Mouse (Mus musculus) midbrain, embryonic 15.5 days (tissue): Measurements from ENCODE around the gene Pla2g2c. TPM values are rescaled to one million over a fixed set of nuclear protein-coding genes. Genes with fewer than 3 reads are reported as not detected.

ENCODE experiments used
- ATAC-seq: fragments of 200-750 bp; cut with Nextera tagmentation; replicated peaks from 2 replicates; pipeline ENCODE4 v1.8.0; 2017; ENCODE audit warnings: moderate TSS enrichment
- H3K27ac ChIP-seq: fragments of 300-500 bp; sonication (generic); 2 replicates; pipeline ENCODE4 v1.5.1; 2015; ENCODE audit warnings: mild to moderate bottlenecking, inconsistent platforms
- H3K27me3 ChIP-seq: fragments of 300-500 bp; sonication (generic); replicated peaks from 2 replicates; pipeline ENCODE4 v1.6.1; 2015; ENCODE audit warnings: inconsistent platforms
- H3K36me3 ChIP-seq: fragments of 300-500 bp; sonication (generic); replicated peaks from 2 replicates; pipeline ENCODE4 v1.6.1; 2015; ENCODE audit warnings: inconsistent platforms
- H3K4me1 ChIP-seq: fragments of 300-500 bp; sonication (generic); 2 replicates; pipeline ENCODE4 v1.6.1; 2015; ENCODE audit warnings: inconsistent platforms
- H3K4me2 ChIP-seq: fragments of 300-500 bp; sonication (generic); 2 replicates; pipeline ENCODE4 v1.6.1; 2015; ENCODE audit warnings: inconsistent platforms, mild to moderate bottlenecking, moderate library complexity
- H3K4me3 ChIP-seq: fragments of 300-500 bp; sonication (generic); 2 replicates; pipeline ENCODE4 v1.5.1; 2015; ENCODE audit warnings: mild to moderate bottlenecking, inconsistent platforms
- H3K9ac ChIP-seq: fragments of 300-500 bp; sonication (generic); 2 replicates; pipeline ENCODE4 v1.6.1; 2015; ENCODE audit warnings: mild to moderate bottlenecking, inconsistent platforms
- H3K9me3 ChIP-seq: fragments of 300-500 bp; sonication (generic); 2 replicates; pipeline ENCODE4 v1.6.1; 2016; ENCODE audit warnings: inconsistent platforms
- WGBS: fragments of 180-500 bp; shearing (Covaris S2); methylation state at CpG from one replicate; pipeline ENCODE4 v1.1.7; 2015; ENCODE audit warnings: mixed read lengths; 5-methylcytosine and 5-hydroxymethylcytosine counted together
- polyA plus RNA-seq: library from polyadenylated mRNA; unstranded; fragments of >200 nt; fragmentation: Nextera tagmentation; extraction: Ambion mirVana; gene quantifications from 2 replicates; pipeline ENCODE4 v1.2.1, GENCODE M21; 2015

Pla2g2c gene
- polyA plus RNA-seq, 1 experiment from 2014 or later = 1.1 TPM

DNA sequence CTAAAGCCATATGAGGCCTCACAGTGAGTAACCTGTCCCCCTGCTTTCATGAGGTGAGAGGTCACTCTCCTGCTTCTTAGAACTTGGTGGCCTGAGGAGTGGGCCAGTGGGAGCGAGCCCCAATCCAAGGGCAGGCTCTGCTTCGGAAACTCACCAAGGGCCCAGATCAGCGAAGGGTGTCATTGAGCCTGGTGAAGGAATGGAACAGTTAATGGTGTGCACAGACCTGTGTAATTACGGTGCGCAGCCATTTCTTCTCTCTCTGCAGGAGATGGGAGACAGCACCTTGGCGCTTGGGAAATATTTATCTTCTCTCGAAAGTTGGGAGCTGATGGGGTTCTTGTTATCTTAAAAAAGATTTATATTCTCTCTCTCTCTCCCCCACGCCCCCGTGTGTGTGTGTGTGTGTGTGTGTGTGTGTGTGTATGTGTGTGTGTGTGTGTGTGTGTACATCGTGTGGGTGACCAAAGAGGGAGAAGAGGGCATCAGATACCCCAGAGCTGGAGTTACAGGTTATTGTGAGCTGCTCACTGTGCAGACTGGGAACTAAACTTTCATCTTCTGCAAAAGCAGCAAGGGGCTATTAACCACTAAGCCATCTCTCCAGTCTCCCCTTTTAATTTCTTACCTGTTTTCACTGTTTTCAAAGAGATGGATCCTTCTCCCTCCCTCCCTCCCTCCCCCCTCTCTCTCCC lies 27.3 kb upstream of the Pla2g2c start:
- H3K9ac ChIP-seq = no peak overlapping the region
- H3K4me3 ChIP-seq = no peak overlapping the region
- no peak for ATAC-seq
- 40% methylated on average over 10 of the region's 10 CpGs for WGBS
- peaks cover 2% of the 10 kb centered on the region; the same call in 1 of the 2 replicates for H3K27me3 ChIP-seq
- no peak overlapping the region for H3K4me2 ChIP-seq
- H3K4me1 ChIP-seq = peaks cover 18% of the 10 kb centered on the region
- H3K36me3 ChIP-seq = no peaks in the 10 kb centered on the region
- no peak overlapping the region for H3K27ac ChIP-seq
- H3K9me3 ChIP-seq = no peaks in the 10 kb centered on the region

- Histone ChIP-seq H3K4me3 (no peak overlapping the region), H3K4me1 (peaks cover 9% of the 10 kb centered on the region), H3K9ac (no peak overlapping the region), H3K27me3 (peaks cover 2% of the 10 kb centered on the region; the same call in 1 of the 2 replicates), H3K36me3 (no peaks in the 10 kb centered on the region), H3K4me2 (no peak overlapping the region), H3K9me3 (no peaks in the 10 kb centered on the region), H3K27ac (no peak overlapping the region)
- WGBS = 58% methylated on average over 2 of the region's 2 CpGs
- no peak for ATAC-seq
Observed at GRCm38 (mm10) chr4:138698296-138698695, 26.3 kb upstream of the Pla2g2c start.

- ATAC-seq = peak; percentile 75
- no peak overlapping the region for H3K4me2 ChIP-seq
- no peaks in the 10 kb centered on the region for H3K9me3 ChIP-seq
- WGBS = 29% methylated on average over 15 of the region's 15 CpGs
- peaks cover 2% of the 10 kb centered on the region; the same call in 1 of the 2 replicates for H3K27me3 ChIP-seq
- no peak overlapping the region for H3K4me3 ChIP-seq
- no peaks in the 10 kb centered on the region for H3K36me3 ChIP-seq
- H3K4me1 ChIP-seq = 0 out of 2 replicates have a peak, but pooled peaks cover 3% of the 10 kb centered on the region
- H3K9ac ChIP-seq = no peak overlapping the region
- H3K27ac ChIP-seq = no peak overlapping the region
Observed at GRCm38 (mm10) chr4:138700184-138700982, 24.2 kb upstream of the Pla2g2c start.

- Histone ChIP-seq H3K36me3 (no peaks in the 10 kb centered on the region), H3K4me2 (no peak overlapping the region), H3K9me3 (no peaks in the 10 kb centered on the region), H3K27me3 (peaks cover 2% of the 10 kb centered on the region; the same call in 1 of the 2 replicates), H3K27ac (no peak overlapping the region), H3K4me3 (no peak overlapping the region), H3K4me1 (0 out of 2 replicates have a peak, but pooled peaks cover 3% of the 10 kb centered on the region), H3K9ac (no peak overlapping the region)
- no peak for ATAC-seq
- 68% methylated on average over 8 of the region's 8 CpGs for WGBS
Observed at GRCm38 (mm10) chr4:138701111-138701510, 23.5 kb upstream of the Pla2g2c start.

DNA sequence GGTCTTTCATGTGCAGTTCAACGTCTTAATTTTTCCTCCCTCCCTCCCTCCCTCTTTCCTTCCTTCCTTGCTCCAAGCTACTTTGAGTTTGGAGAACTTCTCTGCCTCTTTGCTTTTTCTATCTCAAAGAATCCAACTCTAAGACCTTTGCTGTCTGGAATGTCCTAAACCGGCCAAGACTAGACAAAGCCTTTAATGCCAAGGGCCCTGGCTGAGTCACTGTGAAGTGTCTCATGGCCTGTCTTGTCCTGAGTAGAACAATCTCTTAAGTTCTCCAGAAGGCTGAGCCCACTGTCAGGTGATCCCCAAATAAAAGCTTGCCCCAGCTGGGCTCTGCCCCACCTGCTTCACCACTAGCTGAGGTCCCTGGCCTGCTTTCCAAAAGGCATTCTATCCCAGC lies 22.6 kb upstream of the Pla2g2c start:
- no peak for ATAC-seq
- Histone ChIP-seq H3K36me3 (no peaks in the 10 kb centered on the region), H3K4me3 (no peak overlapping the region), H3K4me2 (no peak overlapping the region), H3K27ac (no peak overlapping the region), H3K9me3 (no peaks in the 10 kb centered on the region), H3K9ac (no peak overlapping the region), H3K27me3 (0 out of 2 replicates have a peak, but pooled peaks cover 1% of the 10 kb centered on the region), H3K4me1 (no peaks in the 10 kb centered on the region)
- 67% methylated on average over 2 of the region's 2 CpGs for WGBS

DNA sequence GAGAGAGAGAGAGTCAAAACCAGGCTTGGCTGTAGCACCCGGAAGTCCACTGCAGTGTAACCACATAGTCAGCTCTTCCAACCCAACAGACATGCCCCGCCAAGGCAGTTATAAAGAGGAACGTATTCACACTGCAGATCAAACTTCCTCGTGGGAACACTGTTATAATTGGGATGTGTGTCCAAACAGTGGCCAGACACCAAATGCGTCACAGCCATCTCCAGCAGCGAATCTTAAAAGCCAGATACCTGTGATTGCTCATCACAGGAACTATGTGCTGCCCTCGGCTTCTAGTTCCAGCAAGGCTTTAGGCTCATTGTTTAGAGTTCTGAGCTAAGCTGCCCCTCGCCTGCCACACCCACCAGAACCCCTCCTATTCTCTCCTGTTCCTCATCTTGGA lies 22.1 kb upstream of the Pla2g2c start:
- ATAC-seq = no peak
- Histone ChIP-seq H3K36me3 (no peaks in the 10 kb centered on the region), H3K27ac (no peak overlapping the region), H3K9me3 (no peaks in the 10 kb centered on the region), H3K27me3 (no peaks in the 10 kb centered on the region), H3K4me3 (no peak overlapping the region), H3K9ac (no peak overlapping the region), H3K4me2 (no peak overlapping the region), H3K4me1 (no peaks in the 10 kb centered on the region)
- 77% methylated on average over 8 of the region's 8 CpGs for WGBS

GRCm38 (mm10) chr4:138703591-138703990 lies 21.0 kb upstream of the Pla2g2c start:
- no peaks in the 10 kb centered on the region for H3K4me1 ChIP-seq
- no peak overlapping the region for H3K9ac ChIP-seq
- no peak overlapping the region for H3K4me3 ChIP-seq
- H3K4me2 ChIP-seq = no peak overlapping the region
- no peaks in the 10 kb centered on the region for H3K9me3 ChIP-seq
- ATAC-seq = no peak
- 64% methylated on average over 7 of the region's 7 CpGs for WGBS
- no peak overlapping the region for H3K27ac ChIP-seq
- H3K27me3 ChIP-seq = no peaks in the 10 kb centered on the region
- H3K36me3 ChIP-seq = no peaks in the 10 kb centered on the region

DNA sequence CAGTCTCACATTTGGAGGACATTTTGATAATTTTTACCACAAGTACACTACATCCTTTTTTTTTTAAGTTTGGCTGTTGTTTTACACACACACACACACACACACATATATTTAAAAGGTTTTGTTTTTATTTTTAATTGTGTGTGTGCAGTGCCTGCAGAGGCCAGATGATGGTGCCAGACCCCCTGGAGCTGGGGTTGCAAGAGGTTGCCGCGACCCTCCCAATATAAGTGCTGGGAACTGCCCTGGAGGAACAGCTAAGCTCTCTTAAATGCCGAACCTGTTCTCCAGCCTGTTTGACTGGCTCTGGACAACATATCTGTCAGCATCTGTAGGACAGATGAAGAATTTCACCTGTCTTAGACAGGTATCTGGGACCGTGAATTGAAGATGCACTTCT lies 20.4 kb upstream of the Pla2g2c start:
- H3K27me3 ChIP-seq = no peaks in the 10 kb centered on the region
- H3K27ac ChIP-seq = no peak overlapping the region
- H3K36me3 ChIP-seq = no peaks in the 10 kb centered on the region
- WGBS = 93% methylated on average over 4 of the region's 4 CpGs
- no peak overlapping the region for H3K4me2 ChIP-seq
- no peak for ATAC-seq
- no peaks in the 10 kb centered on the region for H3K4me1 ChIP-seq
- no peaks in the 10 kb centered on the region for H3K9me3 ChIP-seq
- H3K4me3 ChIP-seq = no peak overlapping the region
- no peak overlapping the region for H3K9ac ChIP-seq

- no peak overlapping the region for H3K9ac ChIP-seq
- no peaks in the 10 kb centered on the region for H3K9me3 ChIP-seq
- H3K4me1 ChIP-seq = peaks cover 8% of the 10 kb centered on the region; the same call in 1 of the 2 replicates
- H3K4me3 ChIP-seq = no peak overlapping the region
- no peaks in the 10 kb centered on the region for H3K36me3 ChIP-seq
- H3K4me2 ChIP-seq = no peak overlapping the region
- ATAC-seq = no peak
- 97% methylated on average over 8 of the region's 8 CpGs for WGBS
- H3K27me3 ChIP-seq = no peaks in the 10 kb centered on the region
- H3K27ac ChIP-seq = no peak overlapping the region
Observed at GRCm38 (mm10) chr4:138706620-138707019, 18.0 kb upstream of the Pla2g2c start.

DNA sequence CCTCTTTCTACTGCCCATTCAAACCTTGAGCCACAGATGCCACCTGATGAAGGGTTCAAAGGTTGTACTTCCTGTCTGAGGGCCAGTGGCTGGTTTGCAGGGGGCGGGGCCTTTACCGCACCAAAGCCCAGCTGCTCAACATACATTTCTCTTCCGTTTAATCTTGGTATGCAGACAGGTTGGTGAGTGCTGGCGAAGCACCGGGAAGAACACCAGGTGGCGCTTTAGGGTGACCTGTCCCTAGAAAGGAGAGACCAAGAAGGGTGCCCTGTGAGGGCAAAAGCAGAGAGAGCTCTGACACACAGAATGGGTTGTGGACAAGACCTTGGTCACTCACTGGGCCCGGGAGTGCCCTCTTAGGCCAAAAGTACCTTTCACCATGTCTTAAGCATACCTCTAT lies 16.0 kb upstream of the Pla2g2c start:
- Histone ChIP-seq H3K27ac (no peak overlapping the region), H3K4me3 (no peak overlapping the region), H3K4me2 (no peak overlapping the region), H3K27me3 (no peaks in the 10 kb centered on the region), H3K9ac (no peak overlapping the region), H3K4me1 (peaks cover 8% of the 10 kb centered on the region; the same call in 1 of the 2 replicates), H3K9me3 (no peaks in the 10 kb centered on the region), H3K36me3 (no peaks in the 10 kb centered on the region)
- no peak for ATAC-seq
- 14% methylated on average over 7 of the region's 7 CpGs for WGBS

- Histone ChIP-seq H3K9ac (no peak overlapping the region), H3K4me1 (peaks cover 8% of the 10 kb centered on the region; the same call in 1 of the 2 replicates), H3K4me2 (no peak overlapping the region), H3K27ac (no peak overlapping the region), H3K27me3 (no peaks in the 10 kb centered on the region), H3K4me3 (no peak overlapping the region), H3K36me3 (no peaks in the 10 kb centered on the region), H3K9me3 (no peaks in the 10 kb centered on the region)
- no peak for ATAC-seq
- WGBS = 84% methylated on average over 11 of the region's 11 CpGs
Observed at GRCm38 (mm10) chr4:138709246-138709645, 15.3 kb upstream of the Pla2g2c start.

- H3K9ac ChIP-seq = no peak overlapping the region
- no peaks in the 10 kb centered on the region for H3K27me3 ChIP-seq
- H3K9me3 ChIP-seq = no peaks in the 10 kb centered on the region
- H3K36me3 ChIP-seq = no peaks in the 10 kb centered on the region
- H3K27ac ChIP-seq = peak overlapping the region; percentile 57; the same call in 1 of the 2 replicates
- WGBS = 61% methylated on average over 7 of the region's 7 CpGs
- H3K4me2 ChIP-seq = no peak overlapping the region
- ATAC-seq = no peak
- H3K4me1 ChIP-seq = peaks cover 8% of the 10 kb centered on the region; the same call in 1 of the 2 replicates
- no peak overlapping the region for H3K4me3 ChIP-seq
Observed at GRCm38 (mm10) chr4:138709944-138710343, 14.6 kb upstream of the Pla2g2c start.
